Mouse (Mus musculus): ENCODE results near the gene Bcl2a1a. TPM values are rescaled to one million over a fixed set of nuclear protein-coding genes. Genes with fewer than 3 reads are reported as not detected.
"Not testable (repeated sequence)": the region's sequence is repeated elsewhere in the genome, so short reads cannot be mapped to it uniquely, and the experiment has no call there.

The Bcl2a1a gene
- polyA plus RNA-seq (2014; fragmentation: Nextera tagmentation; extraction: Ambion mirVana) = not detected in 2 replicates

DNA sequence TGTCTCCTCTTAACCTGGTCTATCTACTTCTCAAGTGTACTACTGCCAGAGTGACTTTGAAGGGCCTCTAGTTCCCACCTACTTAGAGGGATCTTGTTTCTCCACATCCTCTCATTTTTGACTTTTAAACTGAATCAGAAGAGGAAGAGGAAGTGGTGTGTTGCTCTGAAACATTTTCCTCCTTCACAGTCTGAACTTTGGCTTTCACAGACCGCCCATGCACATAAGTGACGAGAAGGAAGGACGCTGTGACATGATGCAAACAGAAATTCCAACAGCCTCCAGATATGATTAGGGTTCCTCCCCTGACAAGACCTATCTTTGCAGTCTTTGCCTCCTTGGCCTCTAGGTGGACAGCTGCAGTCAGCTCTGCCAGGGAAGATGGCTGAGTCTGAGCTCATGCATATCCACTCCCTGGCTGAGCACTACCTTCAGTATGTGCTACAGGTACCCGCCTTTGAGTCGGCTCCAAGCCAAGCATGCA lies at the start of gene Bcl2a1a:
Gene Bcl2a1a (plus strand): TSS at position 231 of the 484 bp plus-strand sequence.
- not testable (repeated sequence) for H3K27me3 ChIP-seq (ENCODE audit: control insufficient read depth, insufficient read depth, low read length); H3K4me1 ChIP-seq (ENCODE audit: control insufficient read depth, insufficient read depth, low read length); H3K4me2 ChIP-seq (ENCODE audit: low read depth); H3K27ac ChIP-seq (ENCODE audit: low read depth, low read length); H3K36me3 ChIP-seq (ENCODE audit: control insufficient read depth, insufficient read depth, low read length); DNase-seq (ENCODE audit: low spot score); H3K9ac ChIP-seq (ENCODE audit: low read length); ATAC-seq (ENCODE audit: insufficient read depth, low FRiP score, low TSS enrichment); H3K4me3 ChIP-seq (ENCODE audit: low read depth, low read length); H3K9me3 ChIP-seq (ENCODE audit: control insufficient read depth, low read length)
- WGBS = 90% methylated on average over 5 of the region's 5 CpGs

DNA sequence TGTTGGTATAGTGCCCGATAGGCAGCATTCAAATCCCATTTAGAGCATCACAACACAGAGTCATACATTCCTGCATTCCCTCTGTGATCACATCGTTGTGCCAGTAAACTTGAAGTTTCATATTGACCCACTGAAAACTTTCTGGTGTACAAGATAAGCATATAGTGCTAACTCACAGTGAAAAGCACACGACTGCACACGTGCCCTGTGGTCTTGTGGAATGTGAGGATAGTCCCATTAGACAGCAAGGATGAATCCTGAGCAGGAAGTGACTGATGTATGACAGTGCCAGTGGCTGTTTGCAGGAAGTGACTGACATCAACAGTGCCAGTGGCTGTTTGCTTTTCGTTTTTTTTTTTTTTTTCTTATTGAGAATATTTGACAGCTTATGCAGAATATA lies 40.1 kb upstream of the Bcl2a1a start:
- ATAC-seq (ENCODE audit: insufficient read depth, low FRiP score, low TSS enrichment); H3K9ac ChIP-seq (ENCODE audit: low read length); H3K9me3 ChIP-seq (ENCODE audit: control insufficient read depth, low read length); H3K27ac ChIP-seq (ENCODE audit: low read depth, low read length); H3K4me1 ChIP-seq (ENCODE audit: control insufficient read depth, insufficient read depth, low read length); H3K27me3 ChIP-seq (ENCODE audit: control insufficient read depth, insufficient read depth, low read length); H3K4me3 ChIP-seq (ENCODE audit: low read depth, low read length); DNase-seq (ENCODE audit: low spot score); H3K4me2 ChIP-seq (ENCODE audit: low read depth); H3K36me3 ChIP-seq (ENCODE audit: control insufficient read depth, insufficient read depth, low read length): not testable (repeated sequence)
- WGBS = 83% methylated on average over 4 of the region's 5 CpGs

DNA sequence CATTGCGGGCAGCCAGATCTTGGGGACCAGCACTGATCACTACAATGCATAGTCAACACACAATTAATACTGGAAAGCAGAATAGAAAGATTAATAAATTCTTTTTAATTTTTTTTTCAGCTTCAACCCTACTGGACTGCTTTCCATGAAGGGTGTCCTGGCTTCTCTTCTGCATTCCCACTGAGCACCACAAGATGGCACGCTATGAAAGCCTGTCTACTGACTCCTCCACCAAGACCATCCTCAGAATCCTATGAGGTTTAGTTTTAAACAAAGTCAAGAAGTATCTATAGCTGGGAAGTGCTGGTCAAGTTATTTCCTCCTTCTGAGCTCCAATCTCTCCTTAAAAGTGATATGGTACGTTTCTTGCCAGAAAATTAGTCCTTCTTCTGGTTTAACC lies 18.4 kb upstream of the Bcl2a1a start:
- H3K4me1 ChIP-seq (ENCODE audit: control insufficient read depth, insufficient read depth, low read length); ATAC-seq (ENCODE audit: insufficient read depth, low FRiP score, low TSS enrichment); H3K4me2 ChIP-seq (ENCODE audit: low read depth): not testable (repeated sequence)

DNA sequence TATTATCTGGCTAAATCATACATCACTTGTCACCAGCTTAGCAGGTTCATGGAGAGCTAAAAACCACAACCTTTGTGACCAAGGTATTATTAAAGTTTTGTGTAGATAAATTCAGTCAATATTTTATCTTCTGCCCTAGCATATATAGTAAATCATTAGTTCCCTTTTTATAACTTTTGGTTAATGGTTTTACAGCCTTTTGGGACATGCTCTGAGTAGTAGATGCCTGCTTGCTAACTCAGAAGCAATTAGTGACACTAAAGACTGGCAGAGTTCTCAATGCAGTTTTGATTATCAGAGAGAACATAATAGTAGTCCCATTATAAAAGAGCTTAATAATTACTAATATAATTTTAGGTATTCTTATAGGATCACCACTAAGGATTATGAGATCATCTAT lies 5.2 kb upstream of the Bcl2a1a start:
- H3K9me3 ChIP-seq (ENCODE audit: control insufficient read depth, low read length); DNase-seq (ENCODE audit: low spot score); H3K4me3 ChIP-seq (ENCODE audit: low read depth, low read length); ATAC-seq (ENCODE audit: insufficient read depth, low FRiP score, low TSS enrichment); H3K9ac ChIP-seq (ENCODE audit: low read length); H3K36me3 ChIP-seq (ENCODE audit: control insufficient read depth, insufficient read depth, low read length); H3K27me3 ChIP-seq (ENCODE audit: control insufficient read depth, insufficient read depth, low read length); H3K4me1 ChIP-seq (ENCODE audit: control insufficient read depth, insufficient read depth, low read length); H3K4me2 ChIP-seq (ENCODE audit: low read depth); H3K27ac ChIP-seq (ENCODE audit: low read depth, low read length): not testable (repeated sequence)

More for the DNA sequence above, 18.4 kb upstream of the Bcl2a1a start:
- H3K27ac ChIP-seq (ENCODE audit: low read depth, low read length); H3K9me3 ChIP-seq (ENCODE audit: control insufficient read depth, low read length); H3K9ac ChIP-seq (ENCODE audit: low read length); H3K36me3 ChIP-seq (ENCODE audit: control insufficient read depth, insufficient read depth, low read length); H3K27me3 ChIP-seq (ENCODE audit: control insufficient read depth, insufficient read depth, low read length); H3K4me3 ChIP-seq (ENCODE audit: low read depth, low read length); DNase-seq (ENCODE audit: low spot score): not testable (repeated sequence)
- 9% methylated on average over 1 of the region's 3 CpGs for WGBS

DNA sequence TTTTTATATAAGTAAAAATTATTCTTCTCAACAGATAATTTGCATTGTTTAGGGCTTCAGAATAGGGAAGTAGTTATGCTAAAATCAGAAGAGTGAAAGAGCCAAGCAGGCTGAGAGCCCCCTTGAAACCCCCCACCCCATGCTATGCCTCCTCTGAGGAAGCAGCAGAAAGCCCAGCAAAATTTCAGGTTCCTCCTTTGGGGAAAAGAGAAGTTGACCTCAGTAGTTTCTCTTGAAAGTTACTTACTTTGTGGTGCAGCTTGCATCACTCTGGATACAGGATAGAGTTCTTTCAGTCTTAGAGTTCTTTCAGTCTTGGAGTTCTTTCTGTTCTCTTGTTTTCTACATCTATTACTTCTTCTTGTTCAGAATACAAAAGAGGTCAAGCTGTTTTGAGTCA lies 3.5 kb upstream of the Bcl2a1a start:
- DNase-seq (ENCODE audit: low spot score); H3K27me3 ChIP-seq (ENCODE audit: control insufficient read depth, insufficient read depth, low read length); H3K9me3 ChIP-seq (ENCODE audit: control insufficient read depth, low read length); H3K27ac ChIP-seq (ENCODE audit: low read depth, low read length); H3K4me2 ChIP-seq (ENCODE audit: low read depth); H3K9ac ChIP-seq (ENCODE audit: low read length); H3K4me1 ChIP-seq (ENCODE audit: control insufficient read depth, insufficient read depth, low read length); ATAC-seq (ENCODE audit: insufficient read depth, low FRiP score, low TSS enrichment); H3K4me3 ChIP-seq (ENCODE audit: low read depth, low read length); H3K36me3 ChIP-seq (ENCODE audit: control insufficient read depth, insufficient read depth, low read length): not testable (repeated sequence)

DNA sequence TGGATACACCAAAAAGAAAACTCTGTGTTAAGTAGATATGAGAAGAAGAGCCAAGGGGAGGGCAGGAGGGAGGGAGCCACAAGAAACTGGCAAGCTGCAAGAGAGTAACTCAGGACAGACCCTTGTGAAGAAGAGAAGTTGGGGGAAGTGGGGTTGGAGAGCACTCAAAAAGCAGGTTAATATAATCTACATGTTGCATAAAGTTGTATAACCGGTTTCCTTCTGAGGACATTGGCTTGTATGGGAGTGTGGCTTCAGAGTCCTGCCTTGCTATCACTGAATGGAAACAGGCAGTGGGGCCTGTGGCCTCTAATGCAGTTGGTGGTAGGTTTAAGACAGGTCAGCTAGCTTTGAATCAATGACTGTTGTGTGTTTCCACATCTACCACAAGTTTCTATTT lies 1.5 kb upstream of the Bcl2a1a start:
- WGBS = 80% methylated on average over 1 of the region's 1 CpGs
- not testable (repeated sequence) for H3K4me3 ChIP-seq (ENCODE audit: low read depth, low read length); ATAC-seq (ENCODE audit: insufficient read depth, low FRiP score, low TSS enrichment); H3K36me3 ChIP-seq (ENCODE audit: control insufficient read depth, insufficient read depth, low read length); DNase-seq (ENCODE audit: low spot score); H3K4me2 ChIP-seq (ENCODE audit: low read depth); H3K27me3 ChIP-seq (ENCODE audit: control insufficient read depth, insufficient read depth, low read length); H3K9me3 ChIP-seq (ENCODE audit: control insufficient read depth, low read length); H3K27ac ChIP-seq (ENCODE audit: low read depth, low read length); H3K9ac ChIP-seq (ENCODE audit: low read length); H3K4me1 ChIP-seq (ENCODE audit: control insufficient read depth, insufficient read depth, low read length)

DNA sequence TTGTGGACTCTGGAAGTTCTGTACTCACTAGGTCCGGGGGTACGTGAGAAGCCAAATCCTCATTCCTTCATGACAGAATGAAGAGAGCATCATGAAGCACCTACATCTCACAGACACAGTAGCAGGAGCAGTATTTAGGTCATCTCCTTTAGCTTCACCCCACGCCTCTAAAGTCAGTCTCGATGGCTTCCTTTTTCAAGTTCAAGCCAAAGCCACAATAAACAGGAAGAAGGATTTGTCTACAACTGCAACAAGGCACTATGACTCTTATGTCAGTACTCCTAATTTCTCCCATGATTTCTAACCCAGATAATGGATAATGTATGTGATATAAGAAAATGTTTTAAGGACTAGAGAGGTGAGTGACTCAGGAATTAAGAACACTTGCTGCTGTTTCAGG lies 665 bp upstream of the Bcl2a1a start:
- not testable (repeated sequence) for H3K4me2 ChIP-seq (ENCODE audit: low read depth); H3K27ac ChIP-seq (ENCODE audit: low read depth, low read length); H3K9ac ChIP-seq (ENCODE audit: low read length); H3K4me1 ChIP-seq (ENCODE audit: control insufficient read depth, insufficient read depth, low read length); ATAC-seq (ENCODE audit: insufficient read depth, low FRiP score, low TSS enrichment); H3K4me3 ChIP-seq (ENCODE audit: low read depth, low read length); DNase-seq (ENCODE audit: low spot score); H3K27me3 ChIP-seq (ENCODE audit: control insufficient read depth, insufficient read depth, low read length); H3K36me3 ChIP-seq (ENCODE audit: control insufficient read depth, insufficient read depth, low read length); H3K9me3 ChIP-seq (ENCODE audit: control insufficient read depth, low read length)
- WGBS = 93% methylated on average over 2 of the region's 4 CpGs

DNA sequence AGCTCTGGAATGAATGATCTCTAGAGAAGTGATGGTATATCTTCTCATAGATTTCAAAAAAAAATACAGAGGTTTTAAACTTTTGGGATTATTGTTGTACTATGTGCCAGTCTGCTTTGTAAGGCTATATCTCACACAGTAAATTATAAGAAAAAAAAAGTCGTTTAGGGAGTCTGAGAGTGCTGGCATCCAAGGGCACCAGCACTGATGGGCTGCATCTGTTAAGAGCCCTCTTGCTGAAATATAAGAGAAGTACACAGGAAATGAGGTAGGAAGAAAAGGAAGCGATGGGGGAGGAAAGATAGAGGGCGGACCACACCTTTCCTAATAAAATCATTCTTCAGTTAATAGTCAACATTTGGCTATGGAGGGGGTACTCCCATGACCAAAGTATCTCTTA lies 2.2 kb downstream of the Bcl2a1a start:
- Histone ChIP-seq H3K9me3 (ENCODE audit: control insufficient read depth, low read length) (no peaks in the 10 kb centered on the region), H3K9ac (ENCODE audit: low read length) (no peak overlapping the region), H3K27me3 (ENCODE audit: control insufficient read depth, insufficient read depth, low read length) (no peaks in the 10 kb centered on the region), H3K4me2 (ENCODE audit: low read depth) (no peak overlapping the region), H3K4me3 (ENCODE audit: low read depth, low read length) (no peak overlapping the region), H3K36me3 (ENCODE audit: control insufficient read depth, insufficient read depth, low read length) (no peaks in the 10 kb centered on the region), H3K4me1 (ENCODE audit: control insufficient read depth, insufficient read depth, low read length) (no peaks in the 10 kb centered on the region), H3K27ac (ENCODE audit: low read depth, low read length) (no peak overlapping the region)
- 86% methylated on average over 3 of the region's 3 CpGs for WGBS
- ATAC-seq (ENCODE audit: insufficient read depth, low FRiP score, low TSS enrichment) = no peak
- DNase-seq (ENCODE audit: low spot score) = no peak

DNA sequence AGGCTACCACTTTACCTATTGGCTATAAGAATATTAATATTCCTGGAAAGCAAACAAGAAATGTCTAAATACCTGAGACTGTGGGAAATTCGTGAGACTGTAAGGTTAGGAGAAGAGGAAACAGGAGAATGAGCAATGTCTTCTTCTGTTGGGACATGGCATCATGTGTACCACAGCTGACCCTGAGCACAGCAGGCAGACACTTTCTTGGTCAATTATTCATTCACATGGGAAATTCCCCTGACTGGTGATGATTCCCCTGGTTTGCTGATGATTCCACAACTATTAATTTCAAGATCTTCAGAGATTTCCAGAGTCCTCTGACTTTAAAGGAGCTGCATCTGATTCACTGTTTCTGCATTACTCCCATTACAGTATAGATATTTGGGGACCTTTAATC lies 3.3 kb downstream of the Bcl2a1a start:
- not testable (repeated sequence) for H3K36me3 ChIP-seq (ENCODE audit: control insufficient read depth, insufficient read depth, low read length); H3K27ac ChIP-seq (ENCODE audit: low read depth, low read length); H3K4me1 ChIP-seq (ENCODE audit: control insufficient read depth, insufficient read depth, low read length); DNase-seq (ENCODE audit: low spot score); H3K27me3 ChIP-seq (ENCODE audit: control insufficient read depth, insufficient read depth, low read length); H3K4me3 ChIP-seq (ENCODE audit: low read depth, low read length); H3K9ac ChIP-seq (ENCODE audit: low read length); ATAC-seq (ENCODE audit: insufficient read depth, low FRiP score, low TSS enrichment); H3K4me2 ChIP-seq (ENCODE audit: low read depth); H3K9me3 ChIP-seq (ENCODE audit: control insufficient read depth, low read length)
- 70% methylated on average over 1 of the region's 1 CpGs for WGBS

Data from neural tube, embryonic 11.5 days (tissue).